In the genomic region with DNA sequence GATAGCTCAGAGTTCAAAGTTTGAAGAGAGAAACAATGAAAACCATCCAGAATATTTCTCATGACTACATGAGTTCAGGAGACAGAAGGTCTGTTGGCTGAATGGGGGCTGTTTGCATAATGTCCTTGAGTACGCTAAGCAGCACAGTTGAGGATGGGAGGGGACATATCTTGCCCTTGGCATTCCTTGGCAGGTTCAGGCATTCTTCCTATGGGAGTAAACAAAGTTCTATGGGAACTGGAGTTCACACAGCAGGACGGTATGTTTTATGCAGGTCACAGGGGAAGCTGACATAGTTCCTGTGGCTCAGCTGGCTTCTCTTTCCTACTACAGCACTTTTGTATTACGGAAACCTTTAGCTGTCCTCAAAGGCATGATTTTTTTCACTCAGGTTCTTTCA, we compare ENCODE assay signal across 34 mouse cellular contexts. TPM values are rescaled to one million over a fixed set of nuclear protein-coding genes. Genes with fewer than 3 reads are reported as not detected.
DNase-seq lines count a peak whose midpoint lies in the region; ATAC-seq and TF ChIP-seq lines count a peak whose summit lies in the region.
"Had no signal": no experiment of that assay in that cellular context is flagged by ENCODE, and none has a peak within 500 bp of the region (broad histone marks: within the 10 kb centered on the region; RNA-seq: fewer than 3 reads in every experiment).

No protein-coding gene starts in this region.

- no peaks in the 10 kb centered on the region for H3K4me1 ChIP-seq in heart, postnatal 0 days (ENCODE audit: control insufficient read depth, insufficient read depth)
- H3K4me1 ChIP-seq in lung, embryonic 16.5 days (replicated peaks; ENCODE audit: control insufficient read depth, insufficient read depth, low read length), result peaks cover 4% of the 10 kb centered on the region; the same call in 1 of the 2 replicates
- H3K4me1 ChIP-seq: embryonic facial prominence, embryonic 10.5 days; forebrain, embryonic 13.5 days; heart, embryonic 12.5 days; hindbrain, embryonic 10.5 days; hindbrain, embryonic 15.5 days; limb, embryonic 10.5 days; limb, embryonic 15.5 days; midbrain, embryonic 10.5 days; midbrain, embryonic 15.5 days had no signal

- H3K4me3 ChIP-seq in heart, postnatal 0 days (ENCODE audit: low read depth, low read length), result no peak overlapping the region
- no peak overlapping the region for H3K4me3 ChIP-seq in lung, embryonic 16.5 days (ENCODE audit: low read length)
- H3K4me3 ChIP-seq: embryonic facial prominence, embryonic 10.5 days; embryonic facial prominence, embryonic 15.5 days; forebrain, embryonic 13.5 days; gastrocnemius, adult 2 months; heart, adult 2 months; heart, embryonic 12.5 days; hindbrain, embryonic 10.5 days; hindbrain, embryonic 15.5 days; limb, embryonic 10.5 days; limb, embryonic 15.5 days; midbrain, embryonic 10.5 days; midbrain, embryonic 15.5 days had no signal

- TF ChIP-seq EP300 in heart, postnatal 0 days (IDR thresholded peaks at IDR 0.05; ENCODE audit: low read depth), result 0 out of 2 replicates have a peak, but pooled peaks have one; percentile 37

- H3K36me3 ChIP-seq in heart, postnatal 0 days (replicated peaks; ENCODE audit: control insufficient read depth, insufficient read depth, low read length), result no peaks in the 10 kb centered on the region
- H3K36me3 ChIP-seq in lung, embryonic 16.5 days (ENCODE audit: control insufficient read depth, insufficient read depth, low read length), result no peaks in the 10 kb centered on the region
- H3K36me3 ChIP-seq: embryonic facial prominence, embryonic 10.5 days; embryonic facial prominence, embryonic 15.5 days; heart, embryonic 12.5 days; hindbrain, embryonic 10.5 days; hindbrain, embryonic 15.5 days; limb, embryonic 10.5 days; limb, embryonic 15.5 days; midbrain, embryonic 10.5 days; midbrain, embryonic 15.5 days had no signal

- H3K9ac ChIP-seq in heart, postnatal 0 days (replicated peaks; ENCODE audit: low read depth, low read length), result no peak overlapping the region
- no peak overlapping the region for H3K9ac ChIP-seq in lung, embryonic 16.5 days (ENCODE audit: low read length)
- H3K9ac ChIP-seq: embryonic facial prominence, embryonic 15.5 days; forebrain, embryonic 13.5 days; heart, embryonic 12.5 days; hindbrain, embryonic 15.5 days; limb, embryonic 15.5 days; midbrain, embryonic 15.5 days had no signal

- no peak for DNase-seq in heart, postnatal 0 days (ENCODE audit: low spot score)
- no peak for DNase-seq in heart, postnatal 14 days
- peak; percentile 63 for DNase-seq in ovary, adult 18-20 months (ENCODE audit: low spot score)
- DNase-seq in ovary, postnatal 10 days (ENCODE audit: low spot score), result no peak
- DNase-seq in lung, postnatal 4 days, result peak; percentile 22 to 47
- no peak for DNase-seq in left cerebral cortex, adult 18-20 months (ENCODE audit: low spot score in 2 of 2)
- no peak for DNase-seq in cerebellum, postnatal 4 days (ENCODE audit: low spot score in 2 of 2)
- DNase-seq: adrenal gland, adult 2 months; cerebellum, adult 2 months; cerebellum, postnatal 14 days; gastrocnemius, adult 2 months; heart, adult 2 months; heart, postnatal 10 days; kidney, adult 11 months; kidney, postnatal 4 days; right cerebral cortex, postnatal 4 days had no signal

- no peak overlapping the region for H3K4me2 ChIP-seq in heart, postnatal 0 days (ENCODE audit: low read depth, low read length)
- no peak overlapping the region for H3K4me2 ChIP-seq in lung, embryonic 16.5 days (ENCODE audit: low read depth, low read length)
- H3K4me2 ChIP-seq: embryonic facial prominence, embryonic 15.5 days; forebrain, embryonic 13.5 days; heart, embryonic 12.5 days; hindbrain, embryonic 15.5 days; limb, embryonic 15.5 days; midbrain, embryonic 15.5 days had no signal

- H3K27me3 ChIP-seq in heart, postnatal 0 days (ENCODE audit: control insufficient read depth, insufficient read depth, low read length), result no peaks in the 10 kb centered on the region
- no peaks in the 10 kb centered on the region for H3K27me3 ChIP-seq in lung, embryonic 16.5 days (ENCODE audit: control insufficient read depth, insufficient read depth, low read depth, low read length)
- H3K27me3 ChIP-seq: CH12.LX; embryonic facial prominence, embryonic 15.5 days; forebrain, embryonic 13.5 days; heart, embryonic 12.5 days; hindbrain, embryonic 15.5 days; limb, embryonic 15.5 days; midbrain, embryonic 15.5 days; Patski had no signal

- WGBS in heart, postnatal 0 days, result 53% methylated on average over 3 of the region's 3 CpGs
- 39% methylated on average over 3 of the region's 3 CpGs for WGBS in lung, embryonic 16.5 days

- no peak overlapping the region for H3K27ac ChIP-seq in heart, postnatal 0 days (ENCODE audit: low read depth)
- H3K27ac ChIP-seq in lung, embryonic 16.5 days (ENCODE audit: low read length), result 0 out of 2 replicates have a peak overlapping the region, but pooled peaks have one; percentile 12
- H3K27ac ChIP-seq: embryonic facial prominence, embryonic 10.5 days; embryonic facial prominence, embryonic 15.5 days; forebrain, embryonic 13.5 days; gastrocnemius, adult 2 months; heart, adult 2 months; hindbrain, embryonic 10.5 days; hindbrain, embryonic 15.5 days; limb, embryonic 10.5 days; limb, embryonic 15.5 days; midbrain, embryonic 10.5 days; midbrain, embryonic 15.5 days; stomach, postnatal 0 days had no signal

- no peak for ATAC-seq in heart, postnatal 0 days (ENCODE audit: insufficient read depth, low read depth)
- ATAC-seq in lung, embryonic 16.5 days (ENCODE audit: low read depth), result peak; percentile 77
- ATAC-seq: forebrain, embryonic 13.5 days; inflammation-experienced regulatory T-cells, adult 6 months; midbrain, embryonic 15.5 days; Patski had no signal

- no peaks in the 10 kb centered on the region for H3K9me3 ChIP-seq in heart, postnatal 0 days (replicated peaks; ENCODE audit: control insufficient read depth, low read length)
- H3K9me3 ChIP-seq in lung, embryonic 16.5 days (ENCODE audit: control insufficient read depth, low read length), result no peaks in the 10 kb centered on the region
- H3K9me3 ChIP-seq: embryonic facial prominence, embryonic 10.5 days; embryonic facial prominence, embryonic 15.5 days; forebrain, embryonic 13.5 days; heart, embryonic 12.5 days; hindbrain, embryonic 10.5 days; hindbrain, embryonic 15.5 days; limb, embryonic 10.5 days; limb, embryonic 15.5 days; midbrain, embryonic 10.5 days; midbrain, embryonic 15.5 days had no signal

- TF ChIP-seq CTCF in heart, postnatal 0 days (IDR thresholded peaks at IDR 0.05; ENCODE audit: low read depth), result no peak

- intact Hi-C loops in heart, postnatal 14 days (cut with DNase I), result no loop called here

RNA-seq across cellular contexts. Expression of gene Akr1c14, which starts 6.6 kb away (rescaled TPM):
- 5.2 and 6.3 TPM in 2 replicates for total RNA-seq in heart, postnatal 0 days (2014; rRNA removed; ENCODE audit: low replicate concordance)
- polyA plus RNA-seq in heart, postnatal 0 days (2015; fragmentation: Nextera tagmentation; extraction: Ambion mirVana), result 2.7 and 3.0 TPM in 2 replicates
- 1 to 10 TPM; 9.0 to 9.1 TPM for total RNA-seq in heart, postnatal 14 days (2021)
- polyA plus RNA-seq in lung, embryonic 16.5 days (2015; fragmentation: Nextera tagmentation; extraction: Ambion mirVana), result 4.9 and 7.7 TPM in 2 replicates
- 1 to 10 TPM; 1.0 to 1.5 TPM for total RNA-seq in left cerebral cortex, adult 18-20 months (2021)
- total RNA-seq: CH12.LX; megakaryocyte progenitor cell, adult 5-6 weeks; MEL; neutrophil, adult 5-6 weeks had no signal
- polyA plus RNA-seq: inflammation-experienced regulatory T-cells, adult 6 months had no signal

Comparison
In these comparisons a context has a peak if more than half of its experiments do, and no peak if none do; other contexts are left out.
1. DNase-seq: peak in ovary, adult 18-20 months (single experiment) and lung, postnatal 4 days (2 of 2); none in heart, postnatal 0 days (single experiment), heart, postnatal 14 days (0 of 2), ovary, postnatal 10 days (single experiment), left cerebral cortex, adult 18-20 months (0 of 2) and cerebellum, postnatal 4 days (0 of 2).